Comparison of ENCODE assay signal across 7 mouse cellular contexts in genomic region chr15:98895635-98896589, GRCm38 (mm10). TPM values are rescaled to one million over a fixed set of nuclear protein-coding genes. Genes with fewer than 3 reads are reported as not detected.
DNase-seq lines count a peak whose midpoint lies in the region.

No protein-coding gene starts in this region.

- peaks cover 66% of the 10 kb centered on the region for H3K4me1 ChIP-seq in heart, embryonic 10.5 days
- peaks cover 58% of the 10 kb centered on the region for H3K4me1 ChIP-seq in midbrain, embryonic 10.5 days

- no peaks in the 10 kb centered on the region for H3K36me3 ChIP-seq in heart, embryonic 10.5 days
- no peaks in the 10 kb centered on the region for H3K36me3 ChIP-seq in midbrain, embryonic 10.5 days

- H3K27ac ChIP-seq in heart, embryonic 10.5 days = peak overlapping the region; percentile 89
- peak overlapping the region; percentile 84 for H3K27ac ChIP-seq in midbrain, embryonic 10.5 days (replicated peaks)

- H3K9me3 ChIP-seq in heart, embryonic 10.5 days = no peaks in the 10 kb centered on the region
- no peaks in the 10 kb centered on the region for H3K9me3 ChIP-seq in midbrain, embryonic 10.5 days (replicated peaks)

- WGBS in heart, embryonic 10.5 days = under 1% methylated on average over 41 of the region's 41 CpGs
- under 1% methylated on average over 41 of the region's 41 CpGs for WGBS in midbrain, embryonic 10.5 days

- H3K4me3 ChIP-seq in heart, embryonic 10.5 days = peak overlapping the region; percentile 70
- peak overlapping the region; percentile 63 for H3K4me3 ChIP-seq in midbrain, embryonic 10.5 days

- H3K27me3 ChIP-seq in heart, embryonic 10.5 days (ENCODE audit: insufficient read depth, poor library complexity, severe bottlenecking) = peaks cover 94% of the 10 kb centered on the region
- peaks cover 99% of the 10 kb centered on the region for H3K27me3 ChIP-seq in midbrain, embryonic 10.5 days (ENCODE audit: low read depth, poor library complexity, severe bottlenecking)

- DNase-seq in MN1 (ENCODE audit: low spot score) = peak; percentile 86
- DNase-seq in adrenal gland, adult 8-10 months = peak; percentile 58
- peak; percentile 87 for DNase-seq in heart, embryonic 10.5 days (ENCODE audit: low spot score)
- DNase-seq in kidney, postnatal 14 days = peak; percentile 49
- peak; percentile 83 for DNase-seq in midbrain, embryonic 10.5 days (ENCODE audit: low spot score)
- DNase-seq in c-Kit-positive CD71-positive TER-119-positive erythroid progenitor cells, embryonic 14.5 days (ENCODE audit: low spot score) = no peak
- DNase-seq in thymus, postnatal 10 days (ENCODE audit: low spot score in 2 of 2) = no peak

RNA-seq across cellular contexts. Expression of gene Rhebl1, which starts 1.6 kb away (rescaled TPM):
- 1 to 10 TPM; 2.8 to 7.2 (median 4.2) TPM for total RNA-seq in adrenal gland, adult 8-10 months (2022)
- 6.5 and 11.8 TPM in 2 replicates for polyA plus RNA-seq in heart, embryonic 10.5 days (2016; fragmentation: Nextera tagmentation; extraction: Ambion mirVana)
- polyA plus RNA-seq in midbrain, embryonic 10.5 days (2016; fragmentation: Nextera tagmentation; extraction: Ambion mirVana) = 19.3 and 23.9 TPM in 2 replicates

RNA-seq across cellular contexts. Expression of gene Dhh, which starts 2.4 kb away (rescaled TPM):
- total RNA-seq in adrenal gland, adult 8-10 months (2022) = 1 to 10 TPM; 1.8 to 3.8 (median 2.1) TPM
- polyA plus RNA-seq in heart, embryonic 10.5 days (2016; fragmentation: Nextera tagmentation; extraction: Ambion mirVana) = 2.9 and 3.0 TPM in 2 replicates
- 0.27 and 0.58 TPM in 2 replicates for polyA plus RNA-seq in midbrain, embryonic 10.5 days (2016; fragmentation: Nextera tagmentation; extraction: Ambion mirVana)

RNA-seq across cellular contexts. Expression of gene Lmbr1l, which starts 22.1 kb away (rescaled TPM):
- total RNA-seq in adrenal gland, adult 8-10 months (2022) = 10 to 100 TPM; 12.3 to 33.2 (median 27.8) TPM
- 14.9 and 20.2 TPM in 2 replicates for polyA plus RNA-seq in heart, embryonic 10.5 days (2016; fragmentation: Nextera tagmentation; extraction: Ambion mirVana)
- polyA plus RNA-seq in midbrain, embryonic 10.5 days (2016; fragmentation: Nextera tagmentation; extraction: Ambion mirVana) = 24.7 and 28.6 TPM in 2 replicates

RNA-seq across cellular contexts. Expression of gene Kmt2d, which starts 24.9 kb away (rescaled TPM):
- total RNA-seq in adrenal gland, adult 8-10 months (2022) = 100 to 1,000 TPM in 1 of 4 experiments, 10 to 100 TPM in 3; 61.7 to 114 (median 71.8) TPM
- polyA plus RNA-seq in heart, embryonic 10.5 days (2016; fragmentation: Nextera tagmentation; extraction: Ambion mirVana) = 10.1 and 12.0 TPM in 2 replicates
- polyA plus RNA-seq in midbrain, embryonic 10.5 days (2016; fragmentation: Nextera tagmentation; extraction: Ambion mirVana) = 9.1 and 10.1 TPM in 2 replicates

RNA-seq across cellular contexts. Expression of gene Tuba1b, which starts 38.5 kb away (rescaled TPM):
- 100 to 1,000 TPM; 199 to 221 (median 208) TPM for total RNA-seq in adrenal gland, adult 8-10 months (2022)
- polyA plus RNA-seq in heart, embryonic 10.5 days (2016; fragmentation: Nextera tagmentation; extraction: Ambion mirVana) = 1,935 and 2,007 TPM in 2 replicates
- 2,448 and 2,588 TPM in 2 replicates for polyA plus RNA-seq in midbrain, embryonic 10.5 days (2016; fragmentation: Nextera tagmentation; extraction: Ambion mirVana)

Comparison
In these comparisons a context has a peak if more than half of its experiments do, and no peak if none do; other contexts are left out.
1. DNase-seq: peak in MN1 (single experiment), adrenal gland, adult 8-10 months (single experiment), heart, embryonic 10.5 days (single experiment), kidney, postnatal 14 days (single experiment) and midbrain, embryonic 10.5 days (single experiment); none in c-Kit-positive CD71-positive TER-119-positive erythroid progenitor cells, embryonic 14.5 days (single experiment) and thymus, postnatal 10 days (0 of 2).